Mouse (Mus musculus) megakaryocyte, embryonic 14.5 days (primary cell): Measurements from ENCODE around the gene Cyp8b1. TPM values are rescaled to one million over a fixed set of nuclear protein-coding genes. Genes with fewer than 3 reads are reported as not detected.

ENCODE experiments used
- H3K27me3 ChIP-seq: replicated peaks from 2 replicates; pipeline ENCODE3; 2012; ENCODE audit warnings: inconsistent platforms
- H3K36me3 ChIP-seq: replicated peaks from 2 replicates; pipeline ENCODE3; 2012; ENCODE audit warnings: low read length, inconsistent platforms, mixed read lengths
- H3K4me1 ChIP-seq: 2 replicates; pipeline ENCODE4 v1.6.1; 2012; ENCODE audit warnings: inconsistent platforms
- H3K4me3 ChIP-seq: replicated peaks from 2 replicates; pipeline ENCODE3; 2012; ENCODE audit warnings: moderate library complexity, mild to moderate bottlenecking, inconsistent platforms
- H3K9me3 ChIP-seq: 2 replicates; pipeline ENCODE4 v1.6.1; 2012; ENCODE audit warnings: inconsistent platforms
- FLI1 ChIP-seq: IDR thresholded peaks from 2 replicates; pipeline ENCODE4 v1.6.1; 2012; ENCODE audit warnings: low read length, inconsistent platforms, mixed read lengths
- GATA1 ChIP-seq: IDR thresholded peaks from 3 replicates; pipeline ENCODE4 v1.6.1; 2012; ENCODE audit warnings: mixed read lengths, low read length, inconsistent platforms, borderline replicate concordance
- polyA plus RNA-seq: library from polyadenylated mRNA; stranded (reverse); fragments of >175 nt; gene quantifications from 2 replicates; pipeline ENCODE4 v1.2.3, GENCODE M21; 2012; ENCODE audit warnings: low replicate concordance; ENCODE audit not compliant: insufficient read depth

The Cyp8b1 gene
- polyA plus RNA-seq, result not detected in 2 replicates

DNA sequence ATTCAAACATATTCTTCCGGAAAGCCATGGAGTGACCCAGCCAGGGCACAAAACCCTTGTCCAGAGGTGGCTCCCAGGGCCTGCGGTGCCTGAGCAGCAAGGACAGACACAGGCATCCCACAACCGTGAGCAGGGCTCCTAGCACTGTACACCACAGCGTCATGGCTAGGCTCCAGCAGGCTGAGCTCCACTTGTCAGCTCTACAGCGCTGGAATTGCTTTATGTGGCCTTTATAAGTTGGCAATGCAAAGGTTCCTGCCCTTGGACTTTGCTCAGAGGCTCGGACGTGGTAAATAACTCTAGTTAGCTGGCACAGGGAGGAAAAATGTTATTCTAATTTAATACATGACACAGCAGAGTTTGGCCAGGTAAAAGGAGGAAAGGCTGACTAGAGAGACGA, at the start of gene Cyp8b1:
Gene Cyp8b1 (minus strand): TSS at position 204 of the 400 bp plus-strand sequence.
- peaks cover 43% of the 10 kb centered on the region for H3K27me3 ChIP-seq
- H3K4me1 ChIP-seq, result peaks cover 58% of the 10 kb centered on the region
- H3K36me3 ChIP-seq, result no peaks in the 10 kb centered on the region
- no peak within 1 kb of the TSS for H3K4me3 ChIP-seq
- TF ChIP-seq GATA1 (no peak), FLI1 (no peak)
- peaks cover 2% of the 10 kb centered on the region; the same call in 1 of the 2 replicates for H3K9me3 ChIP-seq

- TF ChIP-seq FLI1, result no peak
- no peak for TF ChIP-seq GATA1
- Histone ChIP-seq H3K9me3 (no peaks in the 10 kb centered on the region; the same call in 1 of the 2 replicates), H3K36me3 (no peaks in the 10 kb centered on the region), H3K4me1 (no peaks in the 10 kb centered on the region), H3K27me3 (peaks cover 34% of the 10 kb centered on the region), H3K4me3 (no peak overlapping the region)
Measured at GRCm38 (mm10) chr9:121964941-121965340, 48.8 kb upstream of the Cyp8b1 start.

DNA sequence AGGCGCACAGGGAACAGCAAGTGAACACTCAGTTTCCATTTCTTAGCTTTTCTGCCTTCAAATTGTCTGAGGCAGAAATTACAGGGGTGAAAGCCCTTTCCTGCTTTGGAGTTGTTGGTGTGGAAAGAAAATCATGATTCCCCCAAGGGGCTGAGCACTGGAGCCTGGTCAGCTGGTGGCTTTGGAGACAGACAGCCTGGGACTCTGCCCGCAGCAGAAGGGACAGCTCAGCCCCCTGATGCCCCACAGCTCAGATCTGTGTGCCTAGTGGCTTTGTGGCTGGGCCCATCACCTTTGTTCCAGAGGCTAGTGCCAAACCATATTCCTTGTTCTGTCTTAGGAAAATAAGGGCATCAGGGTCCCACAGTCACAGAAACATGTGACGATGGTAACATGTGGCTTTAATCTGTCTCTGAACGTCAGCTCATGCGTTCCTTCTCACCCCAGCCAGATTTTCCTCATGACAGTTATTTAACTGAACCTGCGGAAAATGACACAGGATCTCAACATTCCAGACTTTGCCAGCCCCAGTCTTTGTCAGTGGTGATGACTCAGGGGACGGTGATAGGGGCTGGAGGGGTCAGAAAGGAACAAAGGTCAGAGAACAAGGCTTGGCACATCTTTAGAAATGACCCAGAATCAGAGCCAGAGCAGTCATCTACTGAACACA, 44.0 kb upstream of the Cyp8b1 start:
- Histone ChIP-seq H3K4me3 (no peak overlapping the region), H3K4me1 (peaks cover 7% of the 10 kb centered on the region; the same call in 1 of the 2 replicates), H3K27me3 (peaks cover 21% of the 10 kb centered on the region), H3K9me3 (peaks cover 19% of the 10 kb centered on the region), H3K36me3 (no peaks in the 10 kb centered on the region)
- TF ChIP-seq FLI1, result no peak
- TF ChIP-seq GATA1, result no peak

DNA sequence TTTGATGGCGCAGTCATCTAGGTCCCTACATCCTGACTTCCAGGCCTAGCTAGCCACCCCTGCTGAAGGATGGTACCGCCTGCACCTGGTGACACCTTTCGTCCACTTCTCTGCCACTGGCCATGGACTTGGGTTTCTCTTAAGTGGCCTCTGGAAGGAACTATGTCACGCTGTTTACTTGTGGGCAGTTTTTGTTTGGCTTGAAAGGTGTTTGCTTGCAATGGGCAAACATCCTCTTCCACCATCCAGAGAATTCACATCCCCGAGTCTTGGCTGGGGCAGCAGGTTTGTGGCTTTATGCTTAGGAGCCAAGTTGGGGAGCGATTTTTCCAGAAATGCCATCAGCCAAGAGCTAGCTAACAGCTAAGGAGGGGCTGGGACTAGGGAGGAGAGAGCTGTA, 36.5 kb upstream of the Cyp8b1 start:
- Histone ChIP-seq H3K4me1 (peaks cover 20% of the 10 kb centered on the region), H3K27me3 (peaks cover 19% of the 10 kb centered on the region), H3K9me3 (no peaks in the 10 kb centered on the region), H3K36me3 (no peaks in the 10 kb centered on the region), H3K4me3 (no peak overlapping the region)
- TF ChIP-seq GATA1 (no peak), FLI1 (no peak)

DNA sequence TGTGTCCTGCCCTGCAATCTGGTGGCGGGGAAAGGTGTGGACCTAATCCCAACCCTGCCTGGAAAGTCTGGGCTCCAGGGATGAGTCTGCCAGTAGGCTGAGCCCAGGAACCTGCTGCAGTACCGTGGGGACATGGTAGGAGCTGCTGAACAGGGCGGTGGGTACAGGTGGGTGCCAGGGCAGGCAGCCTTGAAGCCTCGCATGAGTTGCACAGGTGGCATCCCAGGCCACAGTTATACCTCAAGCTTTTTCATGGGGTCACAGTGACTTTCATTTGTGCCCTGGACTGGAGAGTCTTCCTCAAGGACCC, 35.0 kb upstream of the Cyp8b1 start:
- Histone ChIP-seq H3K36me3 (no peaks in the 10 kb centered on the region), H3K27me3 (peaks cover 23% of the 10 kb centered on the region), H3K4me3 (no peak overlapping the region), H3K4me1 (peaks cover 22% of the 10 kb centered on the region), H3K9me3 (no peaks in the 10 kb centered on the region)
- TF ChIP-seq FLI1 (no peak), GATA1 (no peak)

- H3K36me3 ChIP-seq, result no peaks in the 10 kb centered on the region
- no peaks in the 10 kb centered on the region for H3K9me3 ChIP-seq
- TF ChIP-seq FLI1, result no peak
- no peak for TF ChIP-seq GATA1
- peaks cover 22% of the 10 kb centered on the region for H3K4me1 ChIP-seq
- H3K27me3 ChIP-seq, result peaks cover 22% of the 10 kb centered on the region
- no peak within 1 kb of the TSS for H3K4me3 ChIP-seq
Measured at GRCm38 (mm10) chr9:121950418-121951113, 34.5 kb upstream of the Cyp8b1 start, which contains the start of gene Fam198a. Gene Fam198a, plus strand, starts transcription at chr9:121950988.

DNA sequence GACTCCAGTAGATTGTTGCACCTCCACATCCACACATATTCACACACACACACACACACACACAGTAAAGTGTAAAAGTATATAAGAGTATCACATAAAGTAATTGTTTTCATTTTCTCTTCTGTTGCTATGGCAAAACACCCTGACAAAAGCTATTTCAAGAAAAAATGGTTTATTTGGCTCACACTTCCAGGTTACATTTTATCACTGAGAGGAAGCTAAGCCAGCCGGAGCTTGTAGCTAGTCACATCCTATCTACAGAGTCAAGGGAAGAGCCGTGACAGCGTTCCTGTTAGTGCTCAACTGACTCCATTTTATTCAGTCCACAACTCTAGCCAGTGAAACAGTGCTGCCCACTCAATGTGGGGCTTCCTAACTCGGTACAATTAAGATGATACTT, 32.3 kb upstream of the Cyp8b1 start:
- peaks cover 22% of the 10 kb centered on the region for H3K4me1 ChIP-seq
- no peak overlapping the region for H3K4me3 ChIP-seq
- no peak for TF ChIP-seq FLI1
- TF ChIP-seq GATA1, result no peak
- peaks cover 22% of the 10 kb centered on the region for H3K27me3 ChIP-seq
- no peaks in the 10 kb centered on the region for H3K9me3 ChIP-seq
- H3K36me3 ChIP-seq, result no peaks in the 10 kb centered on the region

DNA sequence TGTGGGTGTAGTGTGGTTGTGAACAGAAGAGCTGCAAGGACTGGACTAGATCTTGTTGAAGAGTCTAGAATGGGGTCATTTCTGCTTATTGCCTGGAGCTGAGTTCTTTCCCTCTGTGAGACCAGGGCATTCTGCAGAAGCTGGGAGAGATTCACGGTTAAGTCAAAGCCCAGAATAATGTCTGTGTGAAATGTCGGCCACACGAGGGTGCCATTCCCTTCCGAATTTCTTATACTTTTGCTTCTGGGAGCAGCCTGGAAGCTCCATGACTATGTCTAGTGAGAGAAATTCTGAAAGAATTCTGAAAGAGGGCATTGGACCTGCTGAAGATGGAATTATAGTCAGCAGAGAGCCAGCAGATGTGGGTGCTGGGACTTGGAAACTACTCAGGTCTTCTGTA, 31.7 kb upstream of the Cyp8b1 start:
- Histone ChIP-seq H3K4me3 (no peak overlapping the region), H3K4me1 (peaks cover 25% of the 10 kb centered on the region), H3K27me3 (peaks cover 24% of the 10 kb centered on the region), H3K36me3 (no peaks in the 10 kb centered on the region), H3K9me3 (no peaks in the 10 kb centered on the region)
- TF ChIP-seq GATA1 (no peak), FLI1 (no peak)

DNA sequence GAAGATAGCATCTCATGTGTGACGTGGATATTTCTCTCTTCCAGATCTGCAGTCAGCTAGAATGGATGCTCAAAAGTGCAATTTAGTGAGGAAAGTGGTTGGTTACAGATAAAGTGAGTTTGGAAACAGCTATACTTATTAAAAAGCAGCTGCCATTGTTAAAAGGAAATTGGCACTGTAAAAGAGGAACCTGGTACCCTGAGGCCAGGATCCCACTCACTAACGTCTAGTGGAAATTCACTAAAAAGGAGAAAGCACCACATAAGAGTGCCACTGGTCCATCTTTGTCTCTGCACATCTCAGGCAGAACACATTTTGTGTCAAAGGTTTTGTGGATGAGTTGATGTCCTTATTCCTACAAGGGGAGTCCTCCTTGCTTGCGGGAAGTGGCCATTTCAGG, 27.5 kb upstream of the Cyp8b1 start:
- peaks cover 19% of the 10 kb centered on the region for H3K4me1 ChIP-seq
- H3K4me3 ChIP-seq, result no peak overlapping the region
- TF ChIP-seq GATA1 (no peak), FLI1 (no peak)
- H3K27me3 ChIP-seq, result peaks cover 12% of the 10 kb centered on the region
- H3K36me3 ChIP-seq, result no peaks in the 10 kb centered on the region
- no peaks in the 10 kb centered on the region for H3K9me3 ChIP-seq

- no peaks in the 10 kb centered on the region for H3K36me3 ChIP-seq
- peaks cover 15% of the 10 kb centered on the region for H3K27me3 ChIP-seq
- peaks cover 18% of the 10 kb centered on the region for H3K4me1 ChIP-seq
- TF ChIP-seq FLI1, result no peak
- no peak for TF ChIP-seq GATA1
- H3K9me3 ChIP-seq, result no peaks in the 10 kb centered on the region
- no peak overlapping the region for H3K4me3 ChIP-seq
Measured at GRCm38 (mm10) chr9:121943005-121943404, 26.9 kb upstream of the Cyp8b1 start.

DNA sequence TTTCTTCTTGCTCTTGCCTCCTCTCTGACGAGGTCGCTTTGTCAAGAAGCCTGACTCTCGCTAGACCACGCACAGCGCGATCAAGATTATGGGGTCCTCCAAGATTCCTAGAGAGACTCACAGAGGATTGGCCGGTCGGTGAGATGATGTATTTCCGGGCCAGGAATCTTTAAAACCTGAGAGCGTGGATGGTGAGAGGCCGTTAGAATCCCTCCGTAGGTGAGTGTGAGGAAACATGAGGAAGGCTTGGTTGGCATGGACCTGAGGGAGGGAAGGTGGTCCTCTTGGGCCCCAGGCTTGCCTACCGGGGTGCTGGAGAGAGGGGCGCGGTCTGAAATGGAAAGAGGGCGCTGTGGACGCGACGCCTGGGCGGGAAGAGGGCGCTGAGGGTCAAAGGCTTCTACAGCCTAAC, 21.8 kb upstream of the Cyp8b1 start:
- Histone ChIP-seq H3K36me3 (no peaks in the 10 kb centered on the region), H3K4me3 (peak overlapping the region; percentile 90)
- no peak for TF ChIP-seq FLI1
- TF ChIP-seq GATA1, result no peak

More for the DNA sequence above, 21.8 kb upstream of the Cyp8b1 start:
- peaks cover 27% of the 10 kb centered on the region for H3K4me1 ChIP-seq
- H3K27me3 ChIP-seq, result peaks cover 28% of the 10 kb centered on the region
- no peaks in the 10 kb centered on the region for H3K9me3 ChIP-seq
